11 mouse cellular contexts compared by ENCODE assay signal in genomic region chr16:29844706-29845596, GRCm38 (mm10).
DNase-seq lines count a peak whose midpoint lies in the region; ATAC-seq and TF ChIP-seq lines count a peak whose summit lies in the region.
"Had no signal": no experiment of that assay in that cellular context is flagged by ENCODE, and none has a peak within 500 bp of the region (broad histone marks: within the 10 kb centered on the region; RNA-seq: fewer than 3 reads in every experiment).

No protein-coding gene starts in this region.

- no peaks in the 10 kb centered on the region for H3K9me3 ChIP-seq in heart, postnatal 0 days (replicated peaks; ENCODE audit: control insufficient read depth, low read length)
- H3K9me3 ChIP-seq in G1E (replicated peaks), result no peaks in the 10 kb centered on the region
- no peaks in the 10 kb centered on the region for H3K9me3 ChIP-seq in intestine, postnatal 0 days (ENCODE audit: control insufficient read depth)
- H3K9me3 ChIP-seq in stomach, embryonic 16.5 days (replicated peaks; ENCODE audit: control insufficient read depth, low read length), result no peaks in the 10 kb centered on the region
- no peaks in the 10 kb centered on the region for H3K9me3 ChIP-seq in hindbrain, embryonic 14.5 days (ENCODE audit: control insufficient read depth, low read length)
- H3K9me3 ChIP-seq: hindbrain, embryonic 15.5 days; limb, embryonic 15.5 days had no signal

- ATAC-seq in heart, postnatal 0 days (ENCODE audit: insufficient read depth, low read depth), result no peak
- 0 out of 2 replicates have a peak, but pooled peaks have one; percentile 0 for ATAC-seq in G1E (ENCODE audit: extremely low read depth, insufficient number of reproducible peaks, low FRiP score, poor library complexity, severe bottlenecking)
- ATAC-seq in intestine, postnatal 0 days, result no peak
- no peak for ATAC-seq in stomach, embryonic 16.5 days (ENCODE audit: insufficient read depth, low FRiP score)
- no peak for ATAC-seq in hindbrain, embryonic 14.5 days (ENCODE audit: low FRiP score)

- H3K4me1 ChIP-seq in heart, postnatal 0 days (ENCODE audit: control insufficient read depth, insufficient read depth), result no peaks in the 10 kb centered on the region; the same call in none of the 2 replicates
- peaks cover 94% of the 10 kb centered on the region for H3K4me1 ChIP-seq in G1E (ENCODE audit: insufficient read depth, low read depth, low read length)
- H3K4me1 ChIP-seq in intestine, postnatal 0 days (replicated peaks; ENCODE audit: control insufficient read depth, insufficient read depth, low read length), result 0 out of 2 replicates have a peak, but pooled peaks cover 6% of the 10 kb centered on the region
- peaks cover 7% of the 10 kb centered on the region; the same call in 1 of the 2 replicates for H3K4me1 ChIP-seq in stomach, embryonic 16.5 days (ENCODE audit: control insufficient read depth, insufficient read depth, low read length)
- peaks cover 5% of the 10 kb centered on the region; the same call in 1 of the 2 replicates for H3K4me1 ChIP-seq in hindbrain, embryonic 14.5 days (replicated peaks; ENCODE audit: control insufficient read depth, insufficient read depth, low read length)
- H3K4me1 ChIP-seq: hindbrain, embryonic 15.5 days had no signal

- no peaks in the 10 kb centered on the region for H3K36me3 ChIP-seq in heart, postnatal 0 days (replicated peaks; ENCODE audit: control insufficient read depth, insufficient read depth, low read length)
- H3K36me3 ChIP-seq in G1E (replicated peaks), result peaks cover 14% of the 10 kb centered on the region
- H3K36me3 ChIP-seq in intestine, postnatal 0 days (ENCODE audit: control insufficient read depth, insufficient read depth), result no peaks in the 10 kb centered on the region
- no peaks in the 10 kb centered on the region for H3K36me3 ChIP-seq in stomach, embryonic 16.5 days (ENCODE audit: control insufficient read depth, insufficient read depth, low read length)
- no peaks in the 10 kb centered on the region for H3K36me3 ChIP-seq in hindbrain, embryonic 14.5 days (replicated peaks; ENCODE audit: control insufficient read depth, insufficient read depth)
- H3K36me3 ChIP-seq: hindbrain, embryonic 15.5 days; limb, embryonic 15.5 days had no signal

- no peak for DNase-seq in heart, postnatal 0 days (ENCODE audit: low spot score)
- DNase-seq in heart, adult 9 months (ENCODE audit: low spot score in 2 of 2), result no peak
- DNase-seq in G1E (ENCODE audit: low spot score), result peak; percentile 30
- DNase-seq in cerebellum, adult 9-10 months, result no peak
- DNase-seq in hindbrain, embryonic 14.5 days (ENCODE audit: low spot score), result no peak
- DNase-seq in cerebellum, postnatal 10 days, result no peak
- DNase-seq: right cerebral cortex, postnatal 14 days had no signal

- H3K9ac ChIP-seq in heart, postnatal 0 days (replicated peaks; ENCODE audit: low read depth, low read length), result no peak overlapping the region
- no peak overlapping the region for H3K9ac ChIP-seq in intestine, postnatal 0 days (ENCODE audit: low read depth, low read length)
- H3K9ac ChIP-seq in stomach, embryonic 16.5 days (ENCODE audit: low read length), result 0 out of 2 replicates have a peak overlapping the region, but pooled peaks have one; percentile 20
- H3K9ac ChIP-seq in hindbrain, embryonic 14.5 days, result no peak overlapping the region
- H3K9ac ChIP-seq: hindbrain, embryonic 15.5 days; limb, embryonic 15.5 days had no signal

- 50% methylated on average over 10 of the region's 12 CpGs for WGBS in heart, postnatal 0 days
- WGBS in intestine, postnatal 0 days, result 50% methylated on average over 12 of the region's 12 CpGs
- 32% methylated on average over 12 of the region's 12 CpGs for WGBS in stomach, embryonic 16.5 days
- WGBS in hindbrain, embryonic 14.5 days, result 15% methylated on average over 12 of the region's 12 CpGs

- no peak for TF ChIP-seq EP300 in heart, postnatal 0 days (IDR thresholded peaks at IDR 0.05; ENCODE audit: low read depth)

- TF ChIP-seq CTCF in heart, postnatal 0 days (IDR thresholded peaks at IDR 0.05; ENCODE audit: low read depth), result no peak
- no peak for TF ChIP-seq CTCF in G1E (IDR thresholded peaks at IDR 0.05; ENCODE audit: low read depth, low read length)
- TF ChIP-seq CTCF in intestine, postnatal 0 days (IDR thresholded peaks at IDR 0.05; ENCODE audit: low read depth), result 0 out of 2 replicates have a peak, but pooled peaks have one; percentile 11

- no peaks in the 10 kb centered on the region for H3K27me3 ChIP-seq in heart, postnatal 0 days (ENCODE audit: control insufficient read depth, insufficient read depth, low read length)
- H3K27me3 ChIP-seq in G1E (ENCODE audit: insufficient read depth, low read length), result no peaks in the 10 kb centered on the region
- H3K27me3 ChIP-seq in intestine, postnatal 0 days (replicated peaks; ENCODE audit: control insufficient read depth, insufficient read depth, low read length), result no peaks in the 10 kb centered on the region
- no peaks in the 10 kb centered on the region for H3K27me3 ChIP-seq in stomach, embryonic 16.5 days (ENCODE audit: control insufficient read depth, insufficient read depth, low read length)
- peaks cover 55% of the 10 kb centered on the region for H3K27me3 ChIP-seq in hindbrain, embryonic 14.5 days (ENCODE audit: control insufficient read depth, insufficient read depth, low read length)
- H3K27me3 ChIP-seq: limb, embryonic 15.5 days had no signal

- H3K4me3 ChIP-seq in heart, postnatal 0 days (ENCODE audit: low read depth, low read length), result no peak overlapping the region
- H3K4me3 ChIP-seq in G1E (ENCODE audit: low read depth, low read length), result peak overlapping the region; percentile 47; the same call in 1 of the 2 replicates
- H3K4me3 ChIP-seq in intestine, postnatal 0 days (ENCODE audit: low read depth, low read length), result no peak overlapping the region
- no peak overlapping the region for H3K4me3 ChIP-seq in stomach, embryonic 16.5 days (replicated peaks; ENCODE audit: low read length)
- no peak overlapping the region for H3K4me3 ChIP-seq in hindbrain, embryonic 14.5 days (replicated peaks; ENCODE audit: low read length)
- H3K4me3 ChIP-seq: hindbrain, embryonic 15.5 days; limb, embryonic 15.5 days had no signal

- H3K4me2 ChIP-seq in heart, postnatal 0 days (ENCODE audit: low read depth, low read length), result no peak overlapping the region
- no peak overlapping the region for H3K4me2 ChIP-seq in intestine, postnatal 0 days (replicated peaks; ENCODE audit: low read depth)
- H3K4me2 ChIP-seq in stomach, embryonic 16.5 days (ENCODE audit: low read depth, low read length), result no peak overlapping the region
- H3K4me2 ChIP-seq in hindbrain, embryonic 14.5 days (replicated peaks), result no peak overlapping the region
- H3K4me2 ChIP-seq: hindbrain, embryonic 15.5 days; limb, embryonic 15.5 days had no signal

- H3K27ac ChIP-seq in heart, postnatal 0 days (ENCODE audit: low read depth), result peak overlapping the region; percentile 41; the same call in 1 of the 2 replicates
- no peak overlapping the region for H3K27ac ChIP-seq in intestine, postnatal 0 days (ENCODE audit: low read depth, low read length)
- H3K27ac ChIP-seq in stomach, embryonic 16.5 days (ENCODE audit: low read length), result no peak overlapping the region; the same call in 1 of the 2 replicates
- H3K27ac ChIP-seq in hindbrain, embryonic 14.5 days, result no peak overlapping the region
- H3K27ac ChIP-seq: hindbrain, embryonic 15.5 days; limb, embryonic 15.5 days had no signal
